Mouse (Mus musculus) lung, postnatal 0 days (tissue): ENCODE data around the gene Babam2. TPM values are rescaled to one million over a fixed set of nuclear protein-coding genes. Genes with fewer than 3 reads are reported as not detected.
A peak's percentile ranks its signal among the peaks of the same experiment; 100 is the strongest.

ENCODE experiments used
- ATAC-seq: fragments of 200-750 bp; cut with Nextera tagmentation; 2 replicates; pipeline ENCODE4 v1.8.0; 2017; ENCODE audit warnings: moderate library complexity
- DNase-seq: peaks from one replicate; pipeline ENCODE4 v3.0.0-alpha.2; 2016; ENCODE audit warnings: low spot score
- H3K27ac ChIP-seq: fragments of 300-500 bp; sonication (generic); 2 replicates; pipeline ENCODE4 v1.5.1; 2014; ENCODE audit warnings: antibody characterized with exemption, mild to moderate bottlenecking, low read length, mixed read lengths
- H3K27me3 ChIP-seq: fragments of 300-500 bp; sonication (generic); replicated peaks from 2 replicates; pipeline ENCODE4 v1.6.1; 2014; ENCODE audit warnings: low read length, mixed read lengths; ENCODE audit not compliant: insufficient read depth
- H3K36me3 ChIP-seq: fragments of 300-500 bp; sonication (generic); 2 replicates; pipeline ENCODE4 v1.6.1; 2014; ENCODE audit warnings: low read length, mixed read lengths; ENCODE audit not compliant: insufficient read depth
- H3K4me1 ChIP-seq: fragments of 300-500 bp; sonication (generic); 2 replicates; pipeline ENCODE4 v1.6.1; 2014; ENCODE audit warnings: antibody characterized with exemption, low read depth, low read length, mixed read lengths; ENCODE audit not compliant: insufficient read depth
- H3K4me2 ChIP-seq: fragments of 300-500 bp; sonication (generic); replicated peaks from 2 replicates; pipeline ENCODE4 v1.6.1; 2014; ENCODE audit warnings: low read depth, mild to moderate bottlenecking, low read length, moderate library complexity, mixed read lengths
- H3K4me3 ChIP-seq: fragments of 300-500 bp; sonication (generic); 2 replicates; pipeline ENCODE4 v1.5.1; 2014; ENCODE audit warnings: low read depth, low read length
- H3K9ac ChIP-seq: fragments of 300-500 bp; sonication (generic); replicated peaks from 2 replicates; pipeline ENCODE4 v1.6.1; 2014; ENCODE audit warnings: low read depth, mild to moderate bottlenecking
- H3K9me3 ChIP-seq: fragments of 300-500 bp; sonication (generic); 2 replicates; pipeline ENCODE4 v1.6.1; 2016; ENCODE audit warnings: low read length, mixed read lengths
- CTCF ChIP-seq: IDR thresholded peaks from 2 replicates; pipeline ENCODE4 v1.5.1; 2016; ENCODE audit warnings: antibody characterized with exemption, mild to moderate bottlenecking
- EP300 ChIP-seq: IDR thresholded peaks from 2 replicates; pipeline ENCODE4 v1.6.1; 2016; ENCODE audit warnings: antibody characterized with exemption, mild to moderate bottlenecking, control low read depth
- WGBS: fragments of 180-500 bp; shearing (Covaris S2); extraction: QIAGEN DNeasy Blood & Tissue Kit; methylation state at CpG from one replicate; pipeline ENCODE4 v1.1.7; 2014; 5-methylcytosine and 5-hydroxymethylcytosine counted together
- polyA plus RNA-seq: library from polyadenylated mRNA; unstranded; fragments of >200 nt; fragmentation: Nextera tagmentation; extraction: Ambion mirVana; gene quantifications from 2 replicates; pipeline ENCODE4 v1.2.1, GENCODE M21; 2015

Gene Babam2
- polyA plus RNA-seq, 1 experiment from 2014 or later, result 39.4 TPM

DNA sequence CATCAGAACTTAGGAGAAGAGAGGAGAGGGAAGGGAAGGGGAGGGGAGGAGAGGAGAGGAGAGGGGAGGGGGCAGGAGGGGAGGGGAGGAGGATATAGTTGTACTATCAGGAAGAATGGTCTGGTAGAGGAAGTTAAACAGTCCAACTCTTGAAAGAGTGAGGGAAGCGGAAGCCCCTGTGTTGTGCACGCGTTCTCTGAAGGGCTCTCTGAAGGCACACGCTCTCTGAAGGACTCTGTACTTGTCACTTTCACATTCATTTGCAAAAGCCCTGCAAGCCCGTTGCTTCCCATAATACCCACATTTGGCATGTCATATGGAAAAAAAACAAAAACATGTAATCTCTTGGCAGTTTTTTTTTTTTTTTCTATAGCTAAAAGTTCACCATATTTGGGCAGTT, 190.1 kb downstream of the Babam2 start:
- Histone ChIP-seq H3K9ac (no peak overlapping the region), H3K4me1 (peaks cover 5% of the 10 kb centered on the region; the same call in 1 of the 2 replicates), H3K9me3 (no peaks in the 10 kb centered on the region), H3K27me3 (no peaks in the 10 kb centered on the region), H3K27ac (peak overlapping the region; percentile 76), H3K36me3 (no peaks in the 10 kb centered on the region), H3K4me2 (peak overlapping the region; percentile 34), H3K4me3 (peak overlapping the region; percentile 5; the same call in 1 of the 2 replicates)
- peak; percentile 83 for ATAC-seq
- DNase-seq, result peak; percentile 78
- 13% methylated on average over 5 of the region's 5 CpGs for WGBS
- TF ChIP-seq EP300 (no peak), CTCF (no peak)

DNA sequence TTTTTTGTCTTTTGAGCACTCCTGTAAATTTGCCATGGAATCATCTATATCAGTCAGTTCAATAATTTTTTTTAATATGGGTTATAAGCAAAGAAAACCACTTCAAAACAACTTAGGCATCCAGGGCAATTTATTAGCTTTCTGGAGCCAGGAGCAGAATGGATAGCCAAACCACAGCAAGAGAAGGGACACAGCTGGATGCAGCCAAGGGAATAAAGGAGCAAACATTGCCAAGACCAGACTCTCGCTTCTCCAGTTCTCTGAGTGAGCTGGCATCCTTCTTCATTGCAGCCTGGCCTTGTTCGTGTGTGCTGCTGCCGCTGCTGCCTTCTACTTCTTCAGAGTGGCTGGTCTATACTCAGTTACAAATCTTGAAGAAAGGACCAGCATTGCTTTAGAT, 190.9 kb downstream of the Babam2 start:
- H3K27ac ChIP-seq, result peak overlapping the region; percentile 76
- TF ChIP-seq EP300, result no peak
- TF ChIP-seq CTCF, result no peak
- no peaks in the 10 kb centered on the region for H3K36me3 ChIP-seq
- ATAC-seq, result peak; percentile 30; the same call in 1 of the 2 replicates
- no peaks in the 10 kb centered on the region for H3K9me3 ChIP-seq
- 61% methylated on average over 3 of the region's 3 CpGs for WGBS
- no peaks in the 10 kb centered on the region for H3K27me3 ChIP-seq
- H3K4me2 ChIP-seq, result no peak overlapping the region
- no peak overlapping the region for H3K4me3 ChIP-seq
- H3K9ac ChIP-seq, result no peak overlapping the region
- peaks cover 4% of the 10 kb centered on the region; the same call in 1 of the 2 replicates for H3K4me1 ChIP-seq
- peak; percentile 60 for DNase-seq

DNA sequence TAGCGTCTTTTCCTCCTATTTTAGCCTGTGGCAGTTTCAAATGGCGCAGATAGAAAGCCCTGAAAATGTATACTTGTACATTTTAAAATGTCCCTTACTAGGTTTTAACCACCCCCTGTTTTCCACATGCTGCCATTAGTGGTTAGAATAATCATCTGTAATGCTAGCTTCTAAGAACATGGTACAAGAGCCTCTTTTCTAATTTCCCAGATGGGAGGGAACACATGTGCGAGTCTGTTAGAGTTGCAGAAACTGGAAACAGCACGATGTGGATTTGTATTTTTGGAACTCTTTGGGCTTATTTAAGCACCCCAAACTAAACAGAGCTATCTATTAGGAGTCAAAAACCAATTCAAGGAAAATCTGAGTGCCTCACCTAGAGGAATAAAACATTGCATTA, 195.1 kb downstream of the Babam2 start:
- no peak overlapping the region for H3K27ac ChIP-seq
- no peaks in the 10 kb centered on the region for H3K36me3 ChIP-seq
- TF ChIP-seq EP300 (no peak), CTCF (no peak)
- no peaks in the 10 kb centered on the region for H3K27me3 ChIP-seq
- no peak for ATAC-seq
- peaks cover 4% of the 10 kb centered on the region; the same call in 1 of the 2 replicates for H3K4me1 ChIP-seq
- 92% methylated on average over 4 of the region's 4 CpGs for whole genome bisulfite sequencing
- no peaks in the 10 kb centered on the region for H3K9me3 ChIP-seq
- no peak overlapping the region for H3K4me3 ChIP-seq
- no peak for DNase-seq
- H3K4me2 ChIP-seq, result no peak overlapping the region
- no peak overlapping the region for H3K9ac ChIP-seq

DNA sequence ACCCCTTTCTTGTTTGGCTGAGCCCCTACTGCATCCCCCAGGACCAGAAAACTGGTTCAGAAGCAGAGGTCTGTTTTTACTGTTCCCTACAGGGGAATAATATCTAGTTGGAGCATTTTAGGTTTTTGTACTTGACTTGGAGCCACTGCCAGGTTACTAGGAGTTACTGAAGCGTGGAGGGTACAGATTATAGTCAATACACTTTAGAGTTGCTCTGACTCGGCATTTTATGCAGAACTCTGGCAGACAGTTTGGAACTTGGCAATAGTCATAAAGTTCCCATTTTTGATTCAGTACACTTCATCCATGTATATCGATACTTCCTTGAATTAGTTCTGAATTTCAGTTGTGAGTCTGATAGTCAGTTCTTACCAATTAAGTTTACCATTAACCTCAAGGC, 202.4 kb downstream of the Babam2 start:
- no peaks in the 10 kb centered on the region for H3K27me3 ChIP-seq
- no peak overlapping the region for H3K4me2 ChIP-seq
- no peak for TF ChIP-seq CTCF
- no peak for TF ChIP-seq EP300
- no peaks in the 10 kb centered on the region for H3K4me1 ChIP-seq
- ATAC-seq, result no peak
- H3K9ac ChIP-seq, result no peak overlapping the region
- no peak overlapping the region for H3K27ac ChIP-seq
- no peaks in the 10 kb centered on the region for H3K9me3 ChIP-seq
- no peak overlapping the region for H3K4me3 ChIP-seq
- no peaks in the 10 kb centered on the region for H3K36me3 ChIP-seq
- DNase-seq, result no peak
- 92% methylated on average over 3 of the region's 3 CpGs for WGBS

DNA sequence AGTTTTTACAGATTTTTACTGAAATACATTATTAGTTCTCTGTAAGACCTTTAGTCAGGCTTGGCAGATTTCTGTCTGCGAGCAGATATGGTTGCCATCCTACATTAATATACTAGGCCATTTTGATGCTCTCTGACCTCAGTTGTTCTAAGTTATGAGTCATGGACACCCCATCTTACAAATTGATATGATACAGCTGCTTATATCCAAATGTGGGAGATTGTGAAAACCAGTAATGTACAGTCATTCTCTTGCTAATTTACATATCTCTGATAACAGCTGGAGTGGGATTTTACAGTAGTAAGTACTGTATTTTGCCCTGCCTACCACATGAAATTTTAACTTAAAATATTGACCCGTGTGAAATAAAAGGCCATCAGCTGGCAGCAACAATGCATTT, 204.7 kb downstream of the Babam2 start:
- H3K27ac ChIP-seq, result no peak overlapping the region
- no peak overlapping the region for H3K4me2 ChIP-seq
- no peak for ATAC-seq
- no peaks in the 10 kb centered on the region for H3K36me3 ChIP-seq
- 73% methylated on average over 2 of the region's 2 CpGs for WGBS
- peaks cover 8% of the 10 kb centered on the region; the same call in 1 of the 2 replicates for H3K4me1 ChIP-seq
- no peak for DNase-seq
- no peak overlapping the region for H3K9ac ChIP-seq
- no peaks in the 10 kb centered on the region for H3K27me3 ChIP-seq
- TF ChIP-seq EP300 (no peak), CTCF (no peak)
- H3K4me3 ChIP-seq, result no peak overlapping the region
- H3K9me3 ChIP-seq, result no peaks in the 10 kb centered on the region

GRCm38 (mm10) chr5:31902891-31903290, 205.4 kb downstream of the Babam2 start:
- H3K27me3 ChIP-seq, result no peaks in the 10 kb centered on the region
- TF ChIP-seq EP300 (no peak), CTCF (no peak)
- H3K4me2 ChIP-seq, result no peak overlapping the region
- ATAC-seq, result no peak
- no peak overlapping the region for H3K4me3 ChIP-seq
- no peak overlapping the region for H3K27ac ChIP-seq
- no peaks in the 10 kb centered on the region for H3K36me3 ChIP-seq
- H3K9me3 ChIP-seq, result no peaks in the 10 kb centered on the region
- 73% methylated on average over 5 of the region's 5 CpGs for WGBS
- peaks cover 8% of the 10 kb centered on the region; the same call in 1 of the 2 replicates for H3K4me1 ChIP-seq
- no peak overlapping the region for H3K9ac ChIP-seq
- no peak for DNase-seq
